Mouse (Mus musculus) urinary bladder, postnatal 36 days (tissue): ENCODE results near the gene Arhgap18.

ENCODE experiments used
- DNase-seq, 2 experiments: peaks; one replicate each; pipeline ENCODE4 v3.0.0; 2022; ENCODE audit warnings: low spot score in 2 of 2, mixed read lengths in 1 of 2

Arhgap18 gene

DNA sequence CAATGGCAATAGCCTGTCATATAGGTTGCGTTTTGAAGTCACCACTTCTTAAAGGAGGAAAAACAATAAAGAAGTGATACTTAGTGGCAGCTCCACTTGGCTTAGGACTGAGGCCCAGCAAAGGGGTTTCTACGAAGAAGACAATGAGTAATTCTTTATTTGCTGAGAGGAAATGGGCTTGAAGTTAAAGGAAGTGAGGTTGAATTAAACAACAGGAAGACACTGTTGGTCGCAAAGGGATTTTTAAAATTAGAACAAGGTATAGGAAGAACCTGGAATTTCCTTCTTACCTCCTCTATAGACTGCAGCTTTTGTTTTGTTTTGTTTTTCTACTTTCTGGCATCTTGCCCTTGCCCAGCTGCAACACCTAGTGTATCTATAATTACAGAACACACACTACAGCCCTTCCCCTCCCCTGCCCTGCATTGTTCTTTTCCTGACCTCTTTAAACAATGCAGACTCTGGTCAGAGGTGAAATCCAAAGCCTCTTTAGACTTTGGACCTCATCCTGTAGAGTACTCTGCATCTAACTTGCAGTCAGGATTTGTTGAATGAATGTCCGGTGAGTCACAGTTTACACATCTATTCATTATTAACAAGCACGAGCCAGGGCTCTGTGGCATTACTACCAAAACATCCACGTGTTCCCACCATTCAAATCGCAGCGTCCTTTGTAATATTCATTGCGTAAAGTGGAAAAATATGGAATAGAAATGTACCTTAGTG lies 75.4 kb downstream of the Arhgap18 start:
- peak in 1 of 2 experiments; percentile 8 for DNase-seq

DNA sequence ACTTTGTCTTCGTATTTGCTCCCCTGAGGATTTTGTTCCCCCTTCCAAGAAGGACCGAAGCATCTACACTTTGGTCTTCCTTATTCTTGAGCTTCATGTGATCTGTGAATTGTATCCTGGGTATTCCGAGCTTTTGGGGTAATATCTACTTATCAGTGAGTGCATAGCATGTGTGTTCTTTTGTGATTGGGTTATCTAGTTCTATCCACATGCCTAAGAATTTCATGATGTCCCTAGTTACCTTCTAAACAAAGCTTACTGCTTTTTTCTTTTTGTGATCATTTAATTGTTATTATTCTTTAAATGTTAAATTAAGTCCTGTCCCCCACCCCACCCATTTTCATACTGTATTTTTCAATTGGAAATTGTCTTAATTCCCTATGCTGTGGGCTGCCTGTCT lies 78.8 kb downstream of the Arhgap18 start:
- DNase-seq, result no peak

DNA sequence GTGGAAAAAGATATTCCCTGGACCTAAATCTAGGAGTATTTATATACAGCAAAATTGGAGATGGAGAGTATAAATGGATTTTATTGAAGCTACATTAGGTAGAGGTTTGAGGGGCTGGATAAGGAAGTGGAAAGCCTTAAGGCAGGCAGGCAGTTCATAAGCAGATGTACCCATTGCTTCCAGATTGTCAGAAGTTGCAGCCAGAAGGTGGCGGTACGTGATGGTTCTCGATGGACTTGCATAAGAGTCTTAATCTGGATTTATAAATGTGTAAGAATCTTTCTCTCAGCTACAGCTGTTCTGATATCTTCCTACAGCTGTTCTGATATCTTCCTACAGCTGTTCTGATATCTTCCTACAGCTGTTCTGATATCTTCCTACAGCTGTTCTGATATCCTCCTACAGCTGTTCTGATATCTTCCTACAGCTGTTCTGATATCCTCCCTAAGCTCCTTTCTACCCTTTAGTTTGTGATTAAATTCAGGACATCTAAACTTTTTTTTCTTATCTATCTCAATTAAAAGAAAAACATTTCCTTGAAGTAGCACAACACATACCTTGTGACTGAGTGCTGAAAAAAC lies 79.5 kb downstream of the Arhgap18 start:
- no peak for DNase-seq

DNA sequence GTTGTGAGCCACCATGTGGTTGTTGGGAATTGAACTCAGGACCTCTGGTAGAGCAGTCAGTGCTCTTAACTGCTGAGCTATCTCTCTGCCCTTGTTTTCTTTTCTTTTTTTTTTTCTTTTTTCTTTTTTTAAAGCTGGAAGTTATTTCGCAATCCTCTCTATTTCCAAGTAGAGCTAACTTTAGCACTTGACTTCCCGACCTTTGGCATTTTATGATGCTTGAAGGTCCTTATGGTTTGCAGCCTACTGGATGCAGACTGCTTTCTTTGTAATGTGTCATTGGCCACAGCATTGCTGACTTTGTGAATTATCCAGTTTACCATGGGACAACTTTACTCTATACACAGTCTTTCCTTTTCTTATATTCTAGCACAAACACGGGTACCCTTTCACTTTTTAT lies 80.2 kb downstream of the Arhgap18 start:
- no peak for DNase-seq

DNA sequence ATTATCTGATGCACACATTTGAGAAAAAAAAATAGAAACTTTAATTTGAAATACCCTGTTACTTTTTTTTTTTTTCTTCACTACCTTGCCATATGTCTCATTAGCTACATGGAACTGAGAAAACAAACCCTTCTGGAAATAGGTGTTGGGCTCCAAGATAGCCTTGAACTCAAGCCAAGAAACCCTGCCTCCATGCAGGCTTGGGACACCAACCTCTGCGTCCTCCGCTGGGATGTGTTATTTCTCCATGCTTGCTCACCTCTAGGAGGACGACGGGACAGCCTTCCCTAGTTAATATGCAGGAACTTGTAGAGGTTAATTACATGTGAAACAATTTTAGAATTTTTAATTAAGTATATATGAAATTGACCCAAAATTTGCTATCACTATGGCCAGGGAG lies 96.1 kb downstream of the Arhgap18 start:
- no peak for DNase-seq

DNA sequence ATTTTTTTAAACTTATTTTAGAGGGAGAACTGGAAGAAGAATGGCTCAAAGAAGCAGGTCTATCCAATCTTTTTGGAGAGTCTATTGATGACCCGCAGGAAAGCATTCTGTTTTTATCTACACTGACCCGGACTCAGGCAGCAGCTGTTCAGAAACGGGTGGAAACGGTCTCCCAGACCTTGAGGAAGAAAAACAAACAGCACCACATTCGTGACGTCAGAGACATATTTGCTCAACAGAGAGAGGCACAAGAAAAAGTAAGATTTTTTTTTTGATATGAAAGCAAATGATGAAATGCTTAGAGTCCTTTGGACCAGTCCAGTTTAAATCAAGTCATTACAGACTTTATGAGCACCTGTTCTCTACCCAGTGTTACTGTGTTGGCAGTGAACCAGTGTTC lies 96.6 kb downstream of the Arhgap18 start:
- no peak for DNase-seq

DNA sequence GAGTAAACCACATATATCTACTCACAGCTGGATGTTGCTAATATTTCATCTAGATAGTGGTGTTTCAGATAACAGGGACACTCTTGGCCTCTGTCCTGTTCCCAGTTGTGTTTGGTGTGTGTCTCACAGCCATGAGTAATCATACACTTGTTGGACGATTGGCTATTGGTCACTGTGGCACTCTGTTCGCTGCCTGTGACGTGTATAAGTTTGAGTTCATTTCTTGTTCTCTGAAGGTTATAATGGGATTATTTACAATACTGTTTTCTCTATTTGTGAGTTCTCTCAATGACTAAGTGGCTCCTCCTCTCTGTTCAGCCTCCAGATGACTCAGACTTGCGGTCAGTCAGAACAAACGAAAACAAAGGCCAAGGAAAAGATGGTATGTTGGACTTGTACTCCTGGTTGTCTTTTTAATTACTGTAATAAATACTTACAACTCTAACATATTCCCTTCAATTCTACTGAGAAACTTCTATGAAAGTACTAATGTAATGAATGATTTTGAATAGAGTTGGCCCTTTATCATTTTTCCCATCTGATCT lies 101.4 kb downstream of the Arhgap18 start:
- no peak for DNase-seq

DNA sequence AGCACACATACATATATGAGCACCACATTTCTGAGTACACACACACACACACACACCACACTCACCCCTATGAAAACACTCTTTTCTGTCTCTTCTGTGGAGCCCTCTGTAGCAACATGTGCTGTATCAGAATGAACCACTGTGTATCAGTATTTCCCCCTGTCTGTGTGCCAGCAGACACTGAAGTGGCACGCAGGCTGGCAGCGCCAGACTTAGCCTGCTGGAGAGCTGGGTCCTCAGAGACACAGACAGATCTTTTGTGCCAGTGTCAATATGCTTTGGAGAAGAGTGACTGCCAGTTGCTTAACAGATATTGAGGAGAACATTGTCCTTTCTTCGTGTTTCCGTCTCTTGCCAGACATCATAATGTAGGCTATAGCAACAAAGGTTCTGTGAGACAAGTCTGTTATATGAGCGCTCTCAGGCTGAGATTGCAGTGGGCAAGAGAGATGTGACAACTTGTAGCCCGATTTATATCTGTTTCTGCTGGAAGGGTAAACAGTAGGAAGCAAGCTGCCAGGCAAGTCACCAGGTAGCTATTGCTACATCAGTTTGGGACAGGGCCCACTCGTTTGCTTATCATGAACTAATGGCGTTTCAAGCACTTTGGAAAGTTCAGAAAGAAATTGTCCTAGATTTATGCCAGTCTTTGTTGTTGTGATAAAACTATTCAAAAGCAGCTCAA lies 102.8 kb downstream of the Arhgap18 start:
- peak in 1 of 2 experiments; percentile 16 for DNase-seq

DNA sequence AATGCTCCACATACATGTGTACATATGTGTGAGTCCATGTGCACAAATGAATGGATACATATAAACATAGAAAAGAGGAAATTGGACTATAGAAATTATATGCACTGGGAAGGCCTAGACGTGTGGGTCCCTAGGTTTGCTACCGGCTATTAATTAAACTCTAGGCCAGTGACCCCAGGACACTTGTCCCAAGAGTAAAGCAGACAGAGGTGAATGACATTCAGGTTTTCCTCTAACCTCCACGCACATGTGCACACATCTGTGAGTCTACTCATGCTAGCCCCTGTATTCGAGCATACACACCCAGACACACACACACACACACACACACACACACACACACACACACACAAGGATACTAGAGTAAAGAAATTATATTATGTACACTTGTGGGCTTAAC lies 104.4 kb downstream of the Arhgap18 start:
- DNase-seq, result no peak

DNA sequence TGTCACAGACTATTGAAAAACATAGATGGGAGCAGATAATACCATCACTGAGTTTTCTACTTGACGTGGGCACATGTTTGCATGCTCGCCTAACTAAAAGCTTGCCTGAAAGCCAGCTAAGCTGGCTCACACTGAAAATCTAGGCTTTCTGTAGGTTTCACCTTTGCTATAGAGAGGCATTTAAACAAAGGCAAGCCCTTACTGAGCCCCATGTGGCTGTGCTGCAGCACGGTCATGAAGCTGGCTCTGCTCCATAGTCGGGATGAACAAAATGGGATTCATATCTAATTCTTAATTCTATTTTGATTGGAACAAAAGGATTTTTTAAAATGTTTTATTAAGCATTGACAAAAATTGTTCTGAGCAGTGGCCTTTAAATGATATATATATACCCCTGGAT lies 105.3 kb downstream of the Arhgap18 start:
- no peak for DNase-seq

DNA sequence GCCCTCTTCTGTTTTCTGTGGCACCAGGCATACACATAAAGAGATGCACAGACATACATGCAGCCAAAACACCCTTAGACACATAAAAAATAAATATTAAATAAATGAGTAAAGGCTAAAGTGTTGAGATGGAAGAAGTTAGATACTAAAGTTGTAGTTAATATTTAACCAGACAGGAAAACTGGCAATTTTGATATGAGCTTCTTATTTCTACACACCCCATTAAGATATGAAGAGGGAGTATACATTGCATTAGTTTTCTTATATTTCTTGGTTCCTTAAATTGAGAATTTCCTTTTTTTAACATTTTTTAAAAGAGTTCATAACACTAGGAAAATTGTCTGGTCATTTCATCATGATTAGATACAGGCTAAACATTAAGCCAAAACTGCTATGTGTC lies 108.0 kb downstream of the Arhgap18 start:
- no peak for DNase-seq

DNA sequence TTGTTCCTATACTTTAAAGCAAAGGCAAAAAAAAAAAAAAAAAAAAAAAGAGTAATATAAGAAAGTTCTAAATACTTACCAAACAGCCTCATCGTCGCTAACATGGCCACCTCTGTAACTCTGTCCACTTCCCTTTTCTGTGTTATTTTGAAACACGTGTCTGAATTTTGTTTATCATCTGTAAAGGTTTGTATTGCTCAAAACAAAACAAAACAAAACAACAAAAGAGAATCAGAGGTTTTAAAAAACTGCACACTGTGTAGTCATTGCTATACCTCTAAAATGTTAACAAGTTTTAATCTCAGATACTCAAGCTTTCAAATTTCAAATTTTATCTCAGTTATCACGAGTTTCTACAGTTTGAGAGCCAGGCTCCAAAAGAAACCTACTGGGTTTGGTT lies 109.0 kb downstream of the Arhgap18 start:
- no peak for DNase-seq

DNA sequence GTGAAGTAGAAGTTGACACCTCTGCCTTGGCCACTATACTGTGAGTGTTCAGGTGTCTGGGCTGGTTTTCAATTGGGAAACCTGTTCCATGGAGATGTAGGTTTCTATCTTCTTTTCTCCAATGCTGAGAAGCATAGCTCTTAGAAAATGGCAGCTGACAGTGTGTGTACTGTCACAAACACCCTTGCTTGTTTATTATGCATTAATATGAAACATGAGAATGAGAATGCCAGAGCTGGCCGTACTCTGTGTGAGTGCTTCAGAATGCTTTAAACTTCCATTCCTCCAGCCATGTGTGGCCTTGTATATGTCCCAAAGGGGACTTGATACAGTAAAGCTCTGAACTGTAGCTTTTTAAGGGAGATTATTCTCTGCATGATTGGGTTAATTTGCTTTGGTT lies 110.8 kb downstream of the Arhgap18 start:
- DNase-seq, result no peak

DNA sequence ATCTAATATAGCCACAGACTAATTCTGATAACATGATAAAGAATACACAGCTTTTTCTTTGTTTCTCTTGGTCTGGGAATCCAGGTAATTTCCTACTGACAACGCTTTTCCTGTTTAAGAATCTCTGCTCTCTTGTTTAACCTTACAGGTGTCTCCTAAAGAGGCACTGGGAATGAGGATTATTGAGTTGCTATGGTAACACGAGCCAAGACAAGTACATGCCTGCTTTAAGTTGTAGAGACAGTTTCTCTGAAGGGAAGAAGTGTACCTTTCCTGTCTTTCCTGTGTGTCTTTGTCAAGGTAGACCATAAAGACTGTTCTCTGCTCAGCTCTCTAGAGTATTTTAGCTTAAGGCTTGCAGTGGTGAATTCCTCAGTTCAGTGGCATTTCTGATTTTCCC lies 117.6 kb downstream of the Arhgap18 start:
- no peak for DNase-seq

DNA sequence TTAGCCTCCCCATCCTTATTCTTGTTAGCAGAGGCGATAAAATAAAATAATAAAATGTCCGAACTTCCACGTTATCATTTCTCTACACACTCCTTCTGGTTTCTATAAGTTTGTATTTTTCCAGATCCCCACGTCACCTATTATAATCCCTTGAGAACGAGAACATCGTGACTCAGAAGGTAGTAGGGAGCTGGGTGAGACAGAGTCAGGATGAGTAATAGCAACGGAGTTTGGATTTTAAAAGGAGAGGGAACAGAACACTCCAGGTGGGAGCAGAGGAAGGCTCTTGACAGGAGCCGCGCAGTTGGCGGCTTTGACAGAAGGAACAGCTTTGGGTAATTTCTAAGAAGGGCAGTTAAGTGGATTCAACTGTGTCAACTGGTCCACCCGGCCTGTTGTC lies 124.1 kb downstream of the Arhgap18 start:
- no peak for DNase-seq

DNA sequence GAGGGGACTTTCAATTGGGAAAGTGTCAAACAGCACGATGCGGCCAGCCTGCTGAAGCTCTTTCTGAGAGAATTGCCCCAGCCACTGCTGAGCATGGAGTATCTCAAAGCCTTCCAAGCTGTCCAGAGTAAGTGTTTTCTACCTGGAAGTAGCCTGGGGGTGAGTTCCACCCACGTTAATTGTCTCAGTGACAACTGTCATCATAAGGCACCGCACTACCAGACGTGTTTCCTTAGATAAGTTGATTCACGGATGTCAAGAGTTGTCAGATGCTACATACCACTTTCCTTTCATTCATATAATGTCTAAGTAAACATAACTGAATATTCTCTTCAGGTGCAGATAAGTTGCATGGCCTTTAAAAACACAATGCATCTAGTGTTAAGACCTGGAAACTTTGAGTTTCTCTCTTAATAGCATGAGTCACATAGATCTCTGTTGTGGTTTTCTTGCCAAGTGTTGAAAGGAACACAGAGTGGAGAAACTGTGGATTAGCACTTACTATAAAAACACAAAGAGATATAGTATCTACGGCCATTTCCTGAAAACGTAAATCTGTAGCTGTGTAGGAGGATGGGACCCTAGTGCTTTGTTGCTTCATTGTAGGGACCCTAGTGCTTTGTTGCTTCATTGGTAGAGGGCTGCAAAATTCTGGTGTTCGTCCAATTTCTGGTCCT lies 125.8 kb downstream of the Arhgap18 start:
- no peak for DNase-seq

DNA sequence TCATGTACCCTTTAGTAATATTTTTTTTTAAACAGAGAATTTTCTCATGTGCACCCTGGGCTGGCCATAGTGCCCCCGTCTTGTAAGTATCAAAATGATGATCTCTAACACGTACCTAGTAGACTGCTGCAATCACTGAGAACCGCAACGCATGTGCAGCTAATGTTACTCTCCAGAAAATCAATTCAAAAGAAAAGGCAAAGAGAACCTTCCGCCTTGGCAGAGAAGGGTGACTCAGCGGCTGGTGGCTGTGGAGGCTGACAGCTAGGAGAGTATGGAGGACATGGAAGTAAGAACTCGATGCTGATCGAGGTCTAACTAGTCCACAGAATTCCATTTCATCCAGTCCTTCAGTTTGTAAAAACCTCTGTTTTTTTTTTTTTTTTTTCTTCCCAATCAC lies 131.7 kb downstream of the Arhgap18 start:
- DNase-seq, result no peak

DNA sequence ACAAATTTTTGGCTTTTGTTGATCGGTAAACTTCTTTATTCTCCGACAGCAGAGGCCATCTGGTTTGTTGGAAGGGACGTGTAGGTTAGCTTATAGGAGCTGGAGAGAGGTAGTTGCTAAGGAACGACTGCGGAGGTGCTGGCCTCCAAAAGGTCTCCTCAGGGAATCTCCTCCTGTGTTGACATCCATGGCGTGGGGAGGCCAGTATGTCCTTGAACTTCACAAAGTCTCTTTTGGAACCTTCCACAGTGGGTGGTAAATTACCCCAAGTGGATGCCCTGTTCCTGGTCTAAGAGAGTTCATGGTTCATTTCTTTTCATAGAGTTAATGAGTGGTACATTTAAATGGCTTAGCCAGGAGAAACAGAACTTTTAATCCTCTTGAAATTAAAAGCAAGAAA lies 136.0 kb downstream of the Arhgap18 start:
- DNase-seq, result no peak

DNA sequence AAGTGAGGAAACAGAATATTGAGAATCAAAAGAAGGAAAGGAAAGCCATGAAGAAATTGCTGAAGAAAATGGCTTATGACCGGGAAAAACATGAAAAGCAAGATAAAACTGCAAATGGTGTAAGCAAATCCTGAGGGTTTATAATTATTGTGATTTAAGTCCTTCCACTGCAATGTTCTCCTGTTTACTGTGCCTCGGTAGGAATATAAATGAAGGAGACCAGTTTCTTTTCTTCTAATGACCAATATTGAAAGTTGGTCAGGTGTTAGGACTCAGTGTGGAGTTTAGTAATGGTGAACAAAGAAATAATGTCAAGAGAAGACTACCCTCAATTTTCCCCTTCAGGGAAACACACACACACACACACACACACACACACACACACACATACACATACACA lies 136.5 kb downstream of the Arhgap18 start:
- DNase-seq, result no peak

DNA sequence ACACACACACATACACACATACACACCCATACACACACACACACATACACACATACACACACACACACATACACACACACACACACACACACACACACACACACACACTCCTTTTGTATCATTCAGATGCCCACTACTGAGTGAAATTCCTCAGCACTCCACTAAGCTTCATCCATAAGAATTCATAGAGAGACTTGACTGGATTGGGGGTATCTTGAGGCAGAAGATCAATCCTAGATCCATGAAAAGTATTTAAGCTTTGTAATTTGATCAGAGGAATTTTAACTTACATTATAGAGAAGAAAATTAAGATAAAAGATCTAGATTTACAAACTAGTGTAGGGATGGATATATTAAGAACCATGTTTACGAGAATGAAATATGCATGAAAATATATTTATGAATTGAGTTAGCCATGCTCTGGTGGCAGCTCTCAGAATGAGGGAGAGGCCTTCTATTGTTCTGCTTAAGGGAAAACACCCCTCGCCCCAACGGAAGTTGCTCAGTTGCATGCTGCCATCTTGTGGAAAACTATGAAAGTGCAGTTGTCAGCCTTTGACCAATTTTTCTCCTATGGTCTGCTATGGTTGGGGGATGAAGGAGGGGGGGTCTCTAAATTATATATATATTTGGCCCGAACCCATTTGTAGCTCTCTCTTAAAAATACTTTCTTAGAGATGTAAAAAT lies 137.2 kb downstream of the Arhgap18 start:
- peak; percentile 23 to 33 for DNase-seq

DNA sequence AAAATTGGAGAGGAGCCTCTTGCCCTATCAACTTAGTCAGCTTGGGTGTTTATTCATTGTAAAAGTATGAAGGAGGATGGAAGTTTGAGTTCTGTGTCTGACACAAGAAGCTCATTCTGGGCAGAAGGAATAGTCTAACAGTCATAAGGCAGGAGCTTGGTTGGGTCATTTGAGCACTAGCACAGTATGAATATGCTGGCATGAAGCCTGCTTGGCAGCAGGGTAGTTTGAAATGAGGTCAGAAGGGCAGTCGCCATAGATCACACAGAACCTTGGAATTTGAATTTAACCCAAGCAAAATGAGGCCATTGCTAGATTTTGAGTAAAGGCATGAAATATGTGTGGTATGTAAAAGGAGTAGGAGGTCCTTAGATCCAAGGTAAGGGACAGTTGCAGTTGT lies 139.9 kb downstream of the Arhgap18 start:
- no peak for DNase-seq

DNA sequence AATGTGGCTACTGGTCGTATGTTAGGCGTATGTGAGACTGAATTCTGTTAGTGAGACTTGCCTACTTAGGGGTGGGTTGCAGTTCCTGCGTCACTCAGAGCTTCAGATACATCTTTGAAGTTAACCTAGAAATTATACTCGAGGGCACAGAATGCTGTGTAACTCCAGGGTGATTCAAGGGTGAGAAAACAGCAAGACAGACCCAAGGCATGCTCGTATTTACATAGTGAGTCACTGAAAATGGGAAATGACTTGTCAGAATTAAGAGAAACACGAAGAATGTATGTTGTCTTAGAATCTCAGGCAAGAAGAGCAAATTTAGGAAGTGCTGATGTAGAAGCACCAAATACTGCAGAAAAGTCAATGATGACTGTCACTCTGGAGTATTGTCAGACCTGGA lies 142.5 kb downstream of the Arhgap18 start:
- DNase-seq, result no peak
